Mouse (Mus musculus) neural tube, embryonic 11.5 days (tissue): Measurements from ENCODE around the gene Csnk2a2. TPM values are rescaled to one million over a fixed set of nuclear protein-coding genes. Genes with fewer than 3 reads are reported as not detected.

Source experiments
- ATAC-seq: fragments of 200-750 bp; cut with Nextera tagmentation; 2 replicates; pipeline ENCODE4 v1.8.0; 2017; ENCODE audit warnings: moderate number of reproducible peaks, mild to moderate bottlenecking, moderate TSS enrichment, moderate library complexity; ENCODE audit not compliant: insufficient read depth, low FRiP score, low TSS enrichment
- DNase-seq: peaks from one replicate; pipeline ENCODE4 v3.0.0-alpha.2; 2015; ENCODE audit warnings: low spot score
- H3K27ac ChIP-seq: fragments of 300-500 bp; sonication (generic); 2 replicates; pipeline ENCODE4 v1.5.1; 2014; ENCODE audit warnings: low read depth, mild to moderate bottlenecking, low read length
- H3K27me3 ChIP-seq: fragments of 300-500 bp; sonication (generic); 2 replicates; pipeline ENCODE4 v1.6.1; 2014; ENCODE audit warnings: mild to moderate bottlenecking, low read length, mixed read lengths; ENCODE audit not compliant: control insufficient read depth, insufficient read depth
- H3K36me3 ChIP-seq: fragments of 300-500 bp; sonication (generic); 2 replicates; pipeline ENCODE4 v1.6.1; 2014; ENCODE audit warnings: mild to moderate bottlenecking, low read length, moderate library complexity, mixed read lengths; ENCODE audit not compliant: control insufficient read depth, insufficient read depth
- H3K4me1 ChIP-seq: fragments of 300-500 bp; sonication (generic); 2 replicates; pipeline ENCODE4 v1.6.1; 2014; ENCODE audit warnings: low read length, mixed read lengths; ENCODE audit not compliant: control insufficient read depth, insufficient read depth
- H3K4me2 ChIP-seq: fragments of 300-500 bp; sonication (generic); 2 replicates; pipeline ENCODE4 v1.6.1; 2014; ENCODE audit warnings: low read depth, mild to moderate bottlenecking, moderate library complexity
- H3K4me3 ChIP-seq: fragments of 300-500 bp; sonication (generic); 2 replicates; pipeline ENCODE4 v1.5.1; 2014; ENCODE audit warnings: low read depth, low read length
- H3K9ac ChIP-seq: fragments of 300-500 bp; sonication (generic); 2 replicates; pipeline ENCODE4 v1.6.1; 2014; ENCODE audit warnings: mild to moderate bottlenecking, low read length
- H3K9me3 ChIP-seq: fragments of 300-500 bp; sonication (generic); 2 replicates; pipeline ENCODE4 v1.6.1; 2016; ENCODE audit warnings: low read length; ENCODE audit not compliant: control insufficient read depth
- WGBS: fragments of 180-500 bp; shearing (Covaris S2); extraction: QIAGEN DNeasy Blood & Tissue Kit; methylation state at CpG from one replicate; pipeline ENCODE4 v1.1.7; 2014; 5-methylcytosine and 5-hydroxymethylcytosine counted together
- polyA plus RNA-seq: library from polyadenylated mRNA; unstranded; fragments of >200 nt; fragmentation: Nextera tagmentation; extraction: Ambion mirVana; gene quantifications from 2 replicates; pipeline ENCODE4 v1.2.1, GENCODE M21; 2014

The Csnk2a2 gene
- polyA plus RNA-seq, 1 experiment from 2014 or later, result 18.3 TPM

- DNase-seq (no peak), ATAC-seq (no peak)
- Histone ChIP-seq H3K4me1 (no peaks in the 10 kb centered on the region), H3K9ac (no peak overlapping the region), H3K9me3 (no peaks in the 10 kb centered on the region), H3K36me3 (no peaks in the 10 kb centered on the region; the same call in 1 of the 2 replicates), H3K27ac (no peak overlapping the region), H3K4me2 (no peak overlapping the region), H3K4me3 (no peak overlapping the region), H3K27me3 (no peaks in the 10 kb centered on the region)
- 94% methylated on average over 14 of the region's 14 CpGs for WGBS
Measured at GRCm38 (mm10) chr8:95422193-95422810, 67.5 kb downstream of the Csnk2a2 start.

GRCm38 (mm10) chr8:95411309-95411972 is 78.4 kb downstream of the Csnk2a2 start:
- 61% methylated on average over 10 of the region's 10 CpGs for WGBS
- DNase-seq (no peak), ATAC-seq (no peak)

DNA sequence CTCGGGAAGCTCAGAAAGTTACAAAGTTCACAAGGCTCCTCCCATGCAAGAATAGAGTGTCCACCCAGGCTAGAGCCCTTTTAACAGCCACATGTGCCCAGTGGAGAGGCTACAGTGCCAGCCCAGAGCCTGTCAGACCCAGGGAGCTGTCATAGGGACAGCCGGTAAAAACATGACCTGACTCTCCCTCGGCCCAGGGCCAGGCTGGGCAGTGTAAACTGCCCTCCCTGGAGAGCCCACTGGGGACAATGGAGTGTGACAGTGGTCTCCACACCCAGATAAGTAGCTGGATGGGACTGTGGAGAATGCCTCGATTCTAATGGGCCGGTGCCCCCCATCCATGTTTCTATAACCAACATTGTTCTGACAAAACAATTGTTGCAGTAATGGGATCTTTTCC is 80.3 kb downstream of the Csnk2a2 start:
- WGBS, result 85% methylated on average over 5 of the region's 5 CpGs
- no peak overlapping the region for H3K4me2 ChIP-seq
- ATAC-seq, result no peak
- no peak overlapping the region for H3K9ac ChIP-seq
- no peaks in the 10 kb centered on the region for H3K4me1 ChIP-seq
- H3K27ac ChIP-seq, result no peak overlapping the region
- no peak overlapping the region for H3K4me3 ChIP-seq
- no peaks in the 10 kb centered on the region for H3K27me3 ChIP-seq
- no peaks in the 10 kb centered on the region for H3K36me3 ChIP-seq
- no peak for DNase-seq
- H3K9me3 ChIP-seq, result no peaks in the 10 kb centered on the region

More at GRCm38 (mm10) chr8:95411309-95411972, 78.4 kb downstream of the Csnk2a2 start:
- Histone ChIP-seq H3K9me3 (no peaks in the 10 kb centered on the region), H3K36me3 (no peaks in the 10 kb centered on the region), H3K9ac (no peak overlapping the region), H3K27me3 (no peaks in the 10 kb centered on the region), H3K4me3 (no peak overlapping the region), H3K4me1 (no peaks in the 10 kb centered on the region), H3K4me2 (no peak overlapping the region), H3K27ac (no peak overlapping the region)

- no peak overlapping the region for H3K4me3 ChIP-seq
- WGBS, result 80% methylated on average over 7 of the region's 7 CpGs
- ATAC-seq, result no peak
- H3K9me3 ChIP-seq, result no peaks in the 10 kb centered on the region
- H3K4me1 ChIP-seq, result 0 out of 2 replicates have a peak, but pooled peaks cover 7% of the 10 kb centered on the region
- no peak overlapping the region for H3K27ac ChIP-seq
- no peaks in the 10 kb centered on the region for H3K27me3 ChIP-seq
- no peak overlapping the region for H3K4me2 ChIP-seq
- no peak for DNase-seq
- no peaks in the 10 kb centered on the region for H3K36me3 ChIP-seq
- no peak overlapping the region for H3K9ac ChIP-seq
Measured at GRCm38 (mm10) chr8:95401091-95401490, 88.7 kb downstream of the Csnk2a2 start.

DNA sequence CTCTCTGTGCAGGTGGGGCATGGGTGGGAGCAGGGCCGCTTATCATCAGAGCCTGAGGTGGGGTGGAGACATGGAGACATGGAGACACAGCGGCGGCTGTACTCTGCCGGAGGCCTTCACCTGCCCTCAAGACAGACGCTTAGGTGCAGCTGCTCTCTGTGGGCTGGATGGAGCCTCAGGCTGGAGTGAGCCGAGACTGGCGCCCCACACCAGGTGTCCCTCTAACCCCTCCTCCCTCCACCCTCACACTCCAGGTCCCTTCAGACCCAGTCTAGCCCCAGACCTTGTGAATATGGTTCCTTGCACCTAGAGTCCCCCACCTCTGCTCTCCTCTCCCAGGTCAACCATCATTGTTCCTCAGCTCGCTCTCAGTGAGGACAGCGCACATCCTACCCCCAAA is 90.7 kb downstream of the Csnk2a2 start:
- WGBS, result 86% methylated on average over 9 of the region's 9 CpGs
- no peak overlapping the region for H3K27ac ChIP-seq
- no peak for ATAC-seq

DNA sequence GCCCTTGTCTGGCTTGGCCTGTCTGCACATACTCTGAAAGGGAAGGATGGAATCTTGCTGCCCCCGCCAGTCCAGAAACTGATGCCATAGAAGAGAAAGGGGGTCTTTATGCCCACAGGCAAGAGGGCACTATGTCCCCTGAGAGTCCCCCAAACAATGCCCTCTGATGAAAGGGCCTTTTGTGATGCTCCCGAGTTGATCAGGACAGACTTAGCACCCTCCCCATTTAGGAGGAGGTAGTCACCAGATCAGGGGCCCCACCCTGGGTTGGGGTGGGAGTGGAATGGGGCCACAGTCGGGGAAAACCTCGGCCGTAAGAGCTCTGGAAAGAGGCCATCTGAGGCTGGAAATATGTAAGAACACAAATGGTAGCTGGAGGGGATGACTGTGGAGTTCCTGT is 92.6 kb downstream of the Csnk2a2 start:
- no peak overlapping the region for H3K27ac ChIP-seq
- H3K4me2 ChIP-seq, result no peak overlapping the region
- H3K4me1 ChIP-seq, result peaks cover 10% of the 10 kb centered on the region; the same call in 1 of the 2 replicates
- no peaks in the 10 kb centered on the region for H3K27me3 ChIP-seq
- no peaks in the 10 kb centered on the region for H3K9me3 ChIP-seq
- DNase-seq, result no peak
- H3K9ac ChIP-seq, result no peak overlapping the region
- no peak overlapping the region for H3K4me3 ChIP-seq
- no peaks in the 10 kb centered on the region for H3K36me3 ChIP-seq
- no peak for ATAC-seq
- 56% methylated on average over 5 of the region's 5 CpGs for WGBS

More for the DNA sequence above, 90.7 kb downstream of the Csnk2a2 start:
- H3K27me3 ChIP-seq, result no peaks in the 10 kb centered on the region
- no peak overlapping the region for H3K9ac ChIP-seq
- no peak for DNase-seq
- H3K4me2 ChIP-seq, result no peak overlapping the region
- H3K4me3 ChIP-seq, result no peak overlapping the region
- H3K9me3 ChIP-seq, result no peaks in the 10 kb centered on the region
- no peaks in the 10 kb centered on the region for H3K36me3 ChIP-seq
- peaks cover 10% of the 10 kb centered on the region; the same call in 1 of the 2 replicates for H3K4me1 ChIP-seq

GRCm38 (mm10) chr8:95396752-95397151 is 93.1 kb downstream of the Csnk2a2 start:
- H3K4me3 ChIP-seq, result no peak overlapping the region
- no peak overlapping the region for H3K4me2 ChIP-seq
- H3K4me1 ChIP-seq, result peaks cover 10% of the 10 kb centered on the region; the same call in 1 of the 2 replicates
- no peaks in the 10 kb centered on the region for H3K27me3 ChIP-seq
- no peaks in the 10 kb centered on the region for H3K9me3 ChIP-seq
- ATAC-seq (no peak), DNase-seq (no peak)
- H3K9ac ChIP-seq, result no peak overlapping the region
- no peaks in the 10 kb centered on the region for H3K36me3 ChIP-seq
- H3K27ac ChIP-seq, result no peak overlapping the region
- 68% methylated on average over 11 of the region's 11 CpGs for WGBS
